Mouse (Mus musculus) midbrain, embryonic 13.5 days (tissue): ENCODE data around the gene 2310030G06Rik. TPM values are rescaled to one million over a fixed set of nuclear protein-coding genes. Genes with fewer than 3 reads are reported as not detected.

Experiments used
- ATAC-seq: fragments of 200-750 bp; cut with Nextera tagmentation; 2 replicates; pipeline ENCODE4 v1.8.0; 2017; ENCODE audit warnings: mild to moderate bottlenecking, moderate TSS enrichment, moderate library complexity
- H3K27ac ChIP-seq: fragments of 300-500 bp; sonication (generic); 2 replicates; pipeline ENCODE4 v1.5.1; 2015; ENCODE audit warnings: inconsistent platforms, mild to moderate bottlenecking, moderate library complexity
- H3K27me3 ChIP-seq: fragments of 300-500 bp; sonication (generic); 2 replicates; pipeline ENCODE4 v1.6.1; 2015; ENCODE audit warnings: mild to moderate bottlenecking, inconsistent platforms
- H3K36me3 ChIP-seq: fragments of 300-500 bp; sonication (generic); 2 replicates; pipeline ENCODE4 v1.6.1; 2015; ENCODE audit warnings: mild to moderate bottlenecking, inconsistent platforms
- H3K4me1 ChIP-seq: fragments of 300-500 bp; sonication (generic); replicated peaks from 2 replicates; pipeline ENCODE4 v1.6.1; 2015; ENCODE audit warnings: inconsistent platforms
- H3K4me2 ChIP-seq: fragments of 300-500 bp; sonication (generic); replicated peaks from 2 replicates; pipeline ENCODE4 v1.6.1; 2015; ENCODE audit warnings: moderate library complexity, mild to moderate bottlenecking, inconsistent platforms
- H3K4me3 ChIP-seq: fragments of 300-500 bp; sonication (generic); replicated peaks from 2 replicates; pipeline ENCODE4 v1.5.1; 2015; ENCODE audit warnings: mild to moderate bottlenecking, inconsistent platforms
- H3K9ac ChIP-seq: fragments of 300-500 bp; sonication (generic); replicated peaks from 2 replicates; pipeline ENCODE4 v1.6.1; 2015; ENCODE audit warnings: mild to moderate bottlenecking, inconsistent platforms
- H3K9me3 ChIP-seq: fragments of 300-500 bp; sonication (generic); 2 replicates; pipeline ENCODE4 v1.6.1; 2016; ENCODE audit warnings: mild to moderate bottlenecking, inconsistent platforms
- WGBS: fragments of 180-500 bp; shearing (Covaris S2); methylation state at CpG from one replicate; pipeline ENCODE4 v1.1.7; 2015; 5-methylcytosine and 5-hydroxymethylcytosine counted together
- polyA plus RNA-seq: library from polyadenylated mRNA; unstranded; fragments of >200 nt; fragmentation: Nextera tagmentation; extraction: Ambion mirVana; gene quantifications from 2 replicates; pipeline ENCODE4 v1.2.1, GENCODE M21; 2015

Gene 2310030G06Rik
- polyA plus RNA-seq, 1 experiment from 2014 or later, result 1.1 TPM

- H3K4me1 ChIP-seq, result peaks cover 46% of the 10 kb centered on the region
- H3K4me3 ChIP-seq, result no peak overlapping the region
- no peak overlapping the region for H3K9ac ChIP-seq
- no peaks in the 10 kb centered on the region for H3K9me3 ChIP-seq
- no peak for ATAC-seq
- H3K4me2 ChIP-seq, result no peak overlapping the region
- H3K27me3 ChIP-seq, result peaks cover 8% of the 10 kb centered on the region
- no peak overlapping the region for H3K27ac ChIP-seq
- 84% methylated on average over 6 of the region's 6 CpGs for WGBS
- peaks cover 25% of the 10 kb centered on the region for H3K36me3 ChIP-seq
Measured at GRCm38 (mm10) chr9:50695153-50695552, 51.2 kb downstream of the 2310030G06Rik start.

- Histone ChIP-seq H3K4me2 (no peak overlapping the region), H3K4me1 (peaks cover 37% of the 10 kb centered on the region), H3K27ac (no peak overlapping the region), H3K36me3 (peaks cover 41% of the 10 kb centered on the region), H3K4me3 (no peak overlapping the region), H3K27me3 (no peaks in the 10 kb centered on the region), H3K9ac (no peak overlapping the region), H3K9me3 (no peaks in the 10 kb centered on the region)
- ATAC-seq, result no peak
- 25% methylated on average over 10 of the region's 10 CpGs for WGBS
Measured at GRCm38 (mm10) chr9:50693631-50694030, 52.7 kb downstream of the 2310030G06Rik start.

- Histone ChIP-seq H3K27ac (peak overlapping the region; percentile 41; the same call in 1 of the 2 replicates), H3K27me3 (no peaks in the 10 kb centered on the region), H3K4me3 (no peak overlapping the region), H3K9ac (0 out of 2 replicates have a peak overlapping the region, but pooled peaks have one; percentile 14), H3K4me1 (peaks cover 30% of the 10 kb centered on the region), H3K36me3 (peaks cover 44% of the 10 kb centered on the region), H3K4me2 (peak overlapping the region; percentile 22), H3K9me3 (no peaks in the 10 kb centered on the region)
- 14% methylated on average over 13 of the region's 13 CpGs for WGBS
- peak; percentile 44 for ATAC-seq
Measured at GRCm38 (mm10) chr9:50692626-50693580, 53.4 kb downstream of the 2310030G06Rik start.

Other genes starting within 250 kb of the 2310030G06Rik start
- gene Pts, start 217.8 kb downstream of the 2310030G06Rik start, polyA plus RNA-seq, result 115 and 123 TPM in 2 replicates
- 27.3 and 29.4 TPM in 2 replicates for gene Il18, start 191.7 kb downstream of the 2310030G06Rik start, polyA plus RNA-seq
- 0.28 and 0.34 TPM in 2 replicates for gene Bco2, start 191.4 kb downstream of the 2310030G06Rik start, polyA plus RNA-seq
- gene Tex12, start 185.2 kb downstream of the 2310030G06Rik start, polyA plus RNA-seq, result 0.32 and 0.50 TPM in 2 replicates
- gene Sdhd, start 142.7 kb downstream of the 2310030G06Rik start, polyA plus RNA-seq, result 209 and 210 TPM in 2 replicates
- gene Timm8b, start 142.6 kb downstream of the 2310030G06Rik start, polyA plus RNA-seq, result 386 and 397 TPM in 2 replicates
- gene Pih1d2, start 129.2 kb downstream of the 2310030G06Rik start, polyA plus RNA-seq, result 5.5 and 6.5 TPM in 2 replicates
- 23.5 and 23.8 TPM in 2 replicates for gene Nkapd1, start 129.1 kb downstream of the 2310030G06Rik start, polyA plus RNA-seq
- 40.9 and 42.1 TPM in 2 replicates for gene Dlat, start 86.8 kb downstream of the 2310030G06Rik start, polyA plus RNA-seq
- 33.4 and 36.6 TPM in 2 replicates for gene Dixdc1, start 7.0 kb downstream of the 2310030G06Rik start, polyA plus RNA-seq
- gene Cryab, start 4.8 kb upstream of the 2310030G06Rik start, polyA plus RNA-seq, result 3.5 and 4.0 TPM in 2 replicates
- gene Hspb2, start 5.8 kb upstream of the 2310030G06Rik start, polyA plus RNA-seq, result 0.42 and 0.54 TPM in 2 replicates
- 11.5 and 14.3 TPM in 2 replicates for gene Fdxacb1, start 21.7 kb upstream of the 2310030G06Rik start, polyA plus RNA-seq
- 51.6 and 53.5 TPM in 2 replicates for gene Alg9, start 28.5 kb upstream of the 2310030G06Rik start, polyA plus RNA-seq
- 59.9 and 61.7 TPM in 2 replicates for gene 1110032A03Rik, start 29.0 kb upstream of the 2310030G06Rik start, polyA plus RNA-seq
- 56.1 and 58.0 TPM in 2 replicates for gene Ppp2r1b, start 98.8 kb upstream of the 2310030G06Rik start, polyA plus RNA-seq